Mouse (Mus musculus) myocyte (in vitro differentiated cells): ENCODE measurements at regions not wholly inside any gene's neighbourhood (a gene's known extent, or its start where the extent isn't known, plus 50 kb on each side); places are given as distances from the start of the nearest gene placed in this dataset.
"Not testable (repeated sequence)": the region's sequence is repeated elsewhere in the genome, so short reads cannot be mapped to it uniquely, and the experiment has no call there.

Source experiments
- H3K27me3 ChIP-seq: one replicate; pipeline ENCODE4 v1.6.1; 2011; ENCODE audit not compliant: control insufficient read depth, insufficient read depth, insufficient read length
- H3K36me3 ChIP-seq: one replicate; pipeline ENCODE4 v1.6.1; 2011; ENCODE audit not compliant: control insufficient read depth, insufficient read depth
- H3K4me2 ChIP-seq: one replicate; pipeline ENCODE4 v1.6.1; 2011; ENCODE audit warnings: low read depth, control low read depth
- H3K4me3 ChIP-seq: one replicate; pipeline ENCODE4 v1.5.1; 2011; ENCODE audit warnings: mild to moderate bottlenecking, control low read depth, moderate library complexity
- H3K79me2 ChIP-seq: one replicate; pipeline ENCODE4 v1.6.1; 2011; ENCODE audit not compliant: control insufficient read depth, insufficient read depth
- H3ac ChIP-seq: one replicate; pipeline ENCODE4 v1.6.1; 2011; ENCODE audit not compliant: control insufficient read depth, insufficient read length
- CEBPB ChIP-seq: IDR thresholded peaks from 2 replicates; pipeline ENCODE4 v1.6.1; 2011; ENCODE audit warnings: mild to moderate bottlenecking, moderate library complexity; ENCODE audit not compliant: poor library complexity, insufficient read depth, severe bottlenecking
- E2F4 ChIP-seq: IDR thresholded peaks from one replicate; pipeline ENCODE4 v1.6.1; 2011; ENCODE audit warnings: mild to moderate bottlenecking, control low read depth, moderate library complexity; ENCODE audit not compliant: insufficient read depth
- MAX ChIP-seq: IDR thresholded peaks from one replicate; pipeline ENCODE4 v1.6.1; 2011; ENCODE audit warnings: low read depth, mild to moderate bottlenecking, control low read depth
- MYOD1 ChIP-seq, 3 experiments: IDR thresholded peaks; one replicate each; pipeline ENCODE4 v1.6.1; 2011; ENCODE audit warnings: control low read depth in 2 of 3, low read depth in 2 of 3, mild to moderate bottlenecking in 2 of 3, moderate library complexity in 1 of 3; ENCODE audit not compliant: insufficient read length in 2 of 3, control insufficient read depth in 1 of 3
- MYOG ChIP-seq, 3 experiments: IDR thresholded peaks; one replicate each; pipeline ENCODE4 v1.6.1; 2011; ENCODE audit warnings: control low read depth in 2 of 3, low read depth in 2 of 3, mild to moderate bottlenecking in 2 of 3; ENCODE audit not compliant: insufficient read length in 2 of 3, control insufficient read depth in 1 of 3, insufficient read depth in 1 of 3
- POLR2A ChIP-seq: IDR thresholded peaks from one replicate; pipeline ENCODE4 v1.6.1; 2011; ENCODE audit warnings: low read depth, mild to moderate bottlenecking, control low read depth, moderate library complexity; ENCODE audit not compliant: insufficient read length
- POLR2AphosphoS2 ChIP-seq: IDR thresholded peaks from one replicate; pipeline ENCODE4 v1.6.1; 2011; ENCODE audit warnings: low read depth, control low read depth; ENCODE audit not compliant: insufficient read length
- REST ChIP-seq: IDR thresholded peaks from one replicate; pipeline ENCODE4 v1.6.1; 2011; ENCODE audit warnings: mild to moderate bottlenecking, control low read depth, moderate library complexity; ENCODE audit not compliant: insufficient read depth, insufficient read length
- SRF ChIP-seq: IDR thresholded peaks from one replicate; pipeline ENCODE4 v1.6.1; 2011; ENCODE audit warnings: low read depth; ENCODE audit not compliant: control insufficient read depth, insufficient read length
- TCF12 ChIP-seq: IDR thresholded peaks from one replicate; pipeline ENCODE4 v1.6.1; 2011; ENCODE audit warnings: mild to moderate bottlenecking, control low read depth; ENCODE audit not compliant: poor library complexity, insufficient read depth, severe bottlenecking
- TCF3 ChIP-seq: IDR thresholded peaks from one replicate; pipeline ENCODE4 v1.6.1; 2011; ENCODE audit warnings: low read depth, control low read depth; ENCODE audit not compliant: insufficient read length
- USF1 ChIP-seq: IDR thresholded peaks from one replicate; pipeline ENCODE4 v1.6.1; 2011; ENCODE audit warnings: low read depth, mild to moderate bottlenecking, control low read depth, moderate library complexity

DNA sequence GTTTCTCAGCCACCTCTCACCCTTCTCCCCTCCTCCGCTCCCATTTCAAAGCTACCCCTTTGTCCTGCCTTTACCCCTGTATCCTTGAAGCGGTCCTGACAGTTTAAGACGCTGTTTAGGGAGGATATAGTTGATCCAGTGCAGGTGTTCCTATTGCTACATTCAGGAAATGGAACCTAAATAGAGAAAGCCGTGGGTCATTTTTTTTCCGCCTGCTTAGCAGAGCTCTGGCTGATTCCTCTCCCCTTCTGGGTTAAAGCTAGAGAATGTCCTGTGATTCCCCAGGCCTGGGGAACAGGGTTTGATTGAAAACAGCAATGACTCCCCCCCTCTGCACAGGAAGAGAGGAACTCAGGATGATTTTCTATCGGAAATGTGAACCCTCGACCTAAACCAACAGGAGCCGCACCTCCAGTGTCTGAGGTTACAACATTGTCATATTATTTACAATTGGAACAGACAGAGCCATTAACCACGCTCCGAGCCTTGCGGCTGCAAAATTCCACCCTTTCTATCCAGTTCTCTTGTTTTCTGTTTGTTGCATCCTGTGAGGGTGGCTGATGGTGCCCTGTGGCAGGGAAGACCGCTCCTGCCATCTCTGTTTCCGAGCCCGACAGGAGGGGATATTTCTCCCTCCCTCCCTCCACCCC, 127.5 kb downstream of the Gm11077 start:
- peak overlapping the region; percentile 45 for H3K4me2 ChIP-seq
- no peak overlapping the region for H3ac ChIP-seq
- H3K79me2 ChIP-seq: no peaks in the 10 kb centered on the region
- no peak overlapping the region for H3K4me3 ChIP-seq
- H3K36me3 ChIP-seq: no peaks in the 10 kb centered on the region
- no peaks in the 10 kb centered on the region for H3K27me3 ChIP-seq
- TF ChIP-seq TCF3: no peak
- TF ChIP-seq MYOD1 (IDR thresholded peaks at IDR 0.05; ENCODE audit: control insufficient read depth in 1 of 3, insufficient read length in 2 of 3, low read depth in 2 of 3): no peak
- no peak for TF ChIP-seq USF1
- no peak for TF ChIP-seq POLR2A
- no peak for TF ChIP-seq MYOG (IDR thresholded peaks at IDR 0.05; ENCODE audit: control insufficient read depth in 1 of 3, insufficient read depth in 1 of 3, insufficient read length in 2 of 3, low read depth in 2 of 3)
- TF ChIP-seq REST: no peak
- TF ChIP-seq POLR2AphosphoS2: no peak
- TF ChIP-seq CEBPB: no peak
- TF ChIP-seq TCF12: no peak
- TF ChIP-seq SRF: no peak
- no peak for TF ChIP-seq MAX
- TF ChIP-seq E2F4: no peak

DNA sequence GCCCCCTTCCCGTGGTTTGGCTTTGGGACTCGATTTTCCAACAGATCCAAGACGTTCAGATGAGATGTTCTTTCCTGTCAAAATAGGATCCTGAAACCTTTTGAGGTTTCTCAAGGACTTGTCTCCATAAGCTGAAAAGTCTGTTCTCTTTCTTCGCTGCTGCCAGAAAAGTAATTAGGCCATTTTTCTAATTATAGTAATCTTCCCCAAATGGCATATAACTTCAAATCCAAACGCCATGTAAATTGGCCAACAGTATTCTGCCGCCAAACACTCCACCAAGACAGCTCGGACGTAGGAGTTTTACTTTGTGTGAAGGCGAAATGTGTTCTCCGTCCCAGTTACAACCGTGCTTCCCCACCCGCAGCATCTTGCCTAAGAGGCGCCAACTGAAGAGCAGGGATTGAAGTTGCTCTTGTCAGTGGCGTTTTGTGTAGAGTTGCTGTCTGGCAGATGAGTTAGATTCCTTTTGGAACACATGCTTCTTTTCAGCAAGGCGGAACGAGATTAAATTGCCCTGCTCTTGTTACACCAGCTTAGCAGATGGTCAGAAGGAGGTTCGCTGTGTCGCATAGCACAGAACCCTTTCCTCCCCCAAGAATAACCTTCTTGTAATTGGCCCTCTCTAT, 128.1 kb downstream of the Gm11077 start:
- peak overlapping the region; percentile 52 for H3K4me2 ChIP-seq
- H3K79me2 ChIP-seq: no peaks in the 10 kb centered on the region
- no peaks in the 10 kb centered on the region for H3K27me3 ChIP-seq
- no peaks in the 10 kb centered on the region for H3K36me3 ChIP-seq
- H3K4me3 ChIP-seq: no peak overlapping the region
- TF ChIP-seq CEBPB (no peak), REST (no peak), POLR2AphosphoS2 (no peak), MAX (no peak), MYOD1 (IDR thresholded peaks at IDR 0.05; ENCODE audit: control insufficient read depth in 1 of 3, insufficient read length in 2 of 3, low read depth in 2 of 3) (no peak), TCF3 (no peak), TCF12 (no peak), E2F4 (no peak), SRF (no peak), USF1 (no peak)
- no peak overlapping the region for H3ac ChIP-seq

DNA sequence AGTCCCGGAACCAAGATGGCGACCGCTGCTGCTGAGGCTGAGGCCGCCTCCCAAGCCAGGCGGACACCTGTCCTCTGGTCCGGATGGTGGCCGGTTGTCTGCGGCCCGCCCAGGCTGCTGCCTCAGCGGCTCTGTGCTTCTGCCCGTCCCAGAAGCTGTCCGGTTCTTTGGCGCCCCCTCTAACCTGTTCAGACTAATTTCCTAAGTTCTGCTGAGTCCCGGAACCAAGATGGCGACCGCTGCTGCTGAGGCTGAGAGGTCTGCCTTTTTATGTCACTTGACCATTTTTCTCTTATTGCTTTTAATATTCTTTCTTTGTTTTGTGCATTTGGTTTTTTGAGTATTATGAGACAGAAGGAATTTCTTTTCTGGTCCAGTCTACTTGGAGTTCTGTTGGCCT, 140.4 kb downstream of the Gm11077 start:
- H3ac ChIP-seq, H3K36me3 ChIP-seq, H3K4me3 ChIP-seq, H3K27me3 ChIP-seq, H3K4me2 ChIP-seq, H3K79me2 ChIP-seq: not testable (repeated sequence)

DNA sequence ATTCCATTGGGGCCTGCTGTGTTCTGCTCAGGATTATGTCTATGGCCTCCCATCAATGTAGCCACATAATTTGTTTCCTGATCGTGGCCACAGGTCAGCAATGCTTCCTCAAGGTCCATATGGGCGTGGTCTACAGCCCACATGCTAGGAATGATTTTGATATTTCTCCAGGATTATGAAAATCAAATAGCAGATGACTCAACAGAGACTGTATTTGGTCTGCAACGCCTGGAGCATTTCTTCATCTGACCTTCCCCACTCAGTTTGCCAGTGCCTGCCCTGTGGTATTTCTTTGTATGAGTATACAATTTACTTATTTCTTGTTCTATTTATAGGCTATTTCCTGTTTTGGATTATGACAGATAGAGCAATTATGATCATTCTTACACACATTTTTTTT, 145.7 kb downstream of the Gm11077 start:
- no peak overlapping the region for H3K4me2 ChIP-seq
- no peaks in the 10 kb centered on the region for H3K27me3 ChIP-seq
- H3K79me2 ChIP-seq: no peaks in the 10 kb centered on the region
- no peak overlapping the region for H3K4me3 ChIP-seq
- H3ac ChIP-seq: no peak overlapping the region
- TF ChIP-seq E2F4: no peak
- no peak for TF ChIP-seq SRF
- TF ChIP-seq POLR2A: no peak
- TF ChIP-seq REST: no peak
- H3K36me3 ChIP-seq: no peaks in the 10 kb centered on the region

DNA sequence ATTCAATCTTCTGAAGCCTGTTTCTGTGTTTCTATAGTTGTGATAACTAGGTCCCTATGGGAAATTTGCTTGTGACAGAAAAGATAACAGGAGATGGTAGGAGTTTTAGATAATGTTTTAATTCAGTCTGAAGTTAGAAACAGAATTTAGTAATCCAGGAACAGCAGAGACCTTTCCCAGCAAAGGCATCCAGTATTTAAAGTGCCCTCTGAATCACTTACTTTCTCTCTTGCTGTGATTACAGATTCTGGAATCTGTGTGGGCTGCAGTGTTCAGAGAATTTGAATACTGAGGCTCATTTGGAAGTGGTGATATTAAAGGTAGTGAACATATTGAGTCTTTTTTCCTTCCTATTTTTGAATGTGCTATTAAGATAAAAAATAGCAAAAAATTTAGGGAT, 154.6 kb downstream of the Gm11077 start:
- TF ChIP-seq MYOD1 (IDR thresholded peaks at IDR 0.05; ENCODE audit: control insufficient read depth in 1 of 3, insufficient read length in 2 of 3, low read depth in 2 of 3) (no peak), TCF12 (no peak), POLR2AphosphoS2 (no peak), POLR2A (no peak), SRF (no peak), USF1 (no peak), CEBPB (no peak), MAX (no peak), E2F4 (no peak), TCF3 (no peak), MYOG (IDR thresholded peaks at IDR 0.05; ENCODE audit: control insufficient read depth in 1 of 3, insufficient read depth in 1 of 3, insufficient read length in 2 of 3, low read depth in 2 of 3) (no peak), REST (no peak)
- Histone ChIP-seq H3K27me3 (no peaks in the 10 kb centered on the region), H3ac (no peak overlapping the region), H3K79me2 (no peaks in the 10 kb centered on the region), H3K4me2 (no peak overlapping the region), H3K36me3 (no peaks in the 10 kb centered on the region), H3K4me3 (no peak overlapping the region)
